Mouse (Mus musculus) liver, embryonic 14.5 days (tissue): ENCODE data around the gene Etv4.

Experiments
- CTCF ChIP-seq: IDR thresholded peaks from 2 replicates; pipeline ENCODE4 v1.5.1; 2016; ENCODE audit warnings: antibody characterized with exemption, low read depth, control low read depth
- EP300 ChIP-seq: IDR thresholded peaks from 2 replicates; pipeline ENCODE4 v1.6.1; 2016; ENCODE audit warnings: antibody characterized with exemption, low read depth

DNA sequence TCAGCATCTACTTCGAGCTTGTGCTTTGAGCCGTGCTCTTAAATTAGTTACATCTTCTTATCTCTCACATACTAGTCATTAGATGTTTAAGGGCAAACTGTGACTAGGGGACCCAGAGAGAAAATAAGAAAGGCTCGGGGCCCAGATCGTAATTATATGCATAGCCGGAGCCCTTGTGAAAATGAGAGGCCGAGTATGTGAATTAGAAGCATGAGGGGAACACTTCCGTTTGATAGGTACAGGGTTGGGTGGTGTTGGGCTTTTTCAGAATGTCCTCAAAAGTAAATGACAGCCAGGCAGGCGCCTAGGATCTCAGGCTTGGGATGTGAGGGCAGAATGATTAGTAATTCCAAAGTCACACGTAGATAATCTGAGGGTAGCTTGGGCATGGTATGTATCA lies 51.6 kb downstream of the Etv4 start:
- TF ChIP-seq CTCF = no peak
- TF ChIP-seq EP300 = no peak
